ENCODE assay signal across 9 mouse cellular contexts in genomic region chr10:14018672-14019071, GRCm38 (mm10). TPM values are rescaled to one million over a fixed set of nuclear protein-coding genes. Genes with fewer than 3 reads are reported as not detected.
DNase-seq lines count a peak whose midpoint lies in the region; ATAC-seq and TF ChIP-seq lines count a peak whose summit lies in the region.
"Had no signal": no experiment of that assay in that cellular context is flagged by ENCODE, and none has a peak within 500 bp of the region (broad histone marks: within the 10 kb centered on the region; RNA-seq: fewer than 3 reads in every experiment).

No protein-coding gene starts in this region.

- TF ChIP-seq EP300 in CH12.LX (IDR thresholded peaks at IDR 0.05; ENCODE audit: low read length), result no peak

- dilution Hi-C loops in CH12.LX (cut with MboI; ENCODE audit: extremely low pct_ligation_motif_present, extremely low pct_unique_long_range_greater_than_20kb, low sequenced_read_pairs), result no loop called here

- no peaks in the 10 kb centered on the region for H3K27me3 ChIP-seq in kidney, embryonic 14.5 days (ENCODE audit: control insufficient read depth, insufficient read depth, low read length)
- H3K27me3 ChIP-seq in CH12.LX (replicated peaks), result no peaks in the 10 kb centered on the region
- H3K27me3 ChIP-seq in hindbrain, postnatal 0 days (ENCODE audit: insufficient read depth, low read length), result no peaks in the 10 kb centered on the region

- H3K79me2 ChIP-seq in CH12.LX (replicated peaks; ENCODE audit: control insufficient read depth, extremely low read depth, insufficient read depth, poor library complexity, severe bottlenecking), result no peaks in the 10 kb centered on the region

- peak overlapping the region; percentile 13; the same call in 1 of the 2 replicates for H3K4me2 ChIP-seq in kidney, embryonic 14.5 days (replicated peaks; ENCODE audit: low read depth, low read length)
- H3K4me2 ChIP-seq in CH12.LX (ENCODE audit: insufficient read depth, low read depth, poor library complexity, severe bottlenecking), result peak overlapping the region; percentile 93
- peak overlapping the region; percentile 55 for H3K4me2 ChIP-seq in hindbrain, postnatal 0 days (ENCODE audit: low read depth, low read length)

- no peak for ATAC-seq in kidney, embryonic 14.5 days (ENCODE audit: low FRiP score, low TSS enrichment)
- ATAC-seq in hindbrain, postnatal 0 days, result no peak

- no peak for TF ChIP-seq CTCF in CH12.LX (conservative IDR thresholded peaks at IDR 0.05 in 1 of 2, IDR thresholded peaks at IDR 0.05 in 1 of 2; ENCODE audit: low read depth in 2 of 2, low read length in 2 of 2)
- no peak for TF ChIP-seq CTCF in hindbrain, postnatal 0 days (IDR thresholded peaks at IDR 0.05; ENCODE audit: low read depth)

- intact Hi-C loops in gastrocnemius, postnatal 36 days (cut with DNase I), result loop anchor here (2.0 to 10.0 kb wide), 2 partner anchors 52 to 176 kb away; partner anchors contain the start of gene Hivep2
- intact Hi-C loops in left cerebral cortex, postnatal 10 days (cut with DNase I), result no loop called here

- H3K4me3 ChIP-seq in kidney, embryonic 14.5 days (ENCODE audit: low read length), result no peak overlapping the region
- no peak overlapping the region for H3K4me3 ChIP-seq in CH12.LX (replicated peaks in 1 of 3; ENCODE audit: low read depth in 2 of 3, low read length in 2 of 3, poor library complexity in 1 of 3)
- H3K4me3 ChIP-seq in hindbrain, postnatal 0 days (ENCODE audit: low read length), result peak overlapping the region; percentile 33

- TF ChIP-seq RAD21 in CH12.LX (IDR thresholded peaks at IDR 0.05; ENCODE audit: low read depth, low read length), result no peak

- no peak for DNase-seq in kidney, postnatal 10 days
- peak; percentile 6 for DNase-seq in 3T3-L1 (ENCODE audit: low read depth, low spot score)
- DNase-seq in CH12.LX (ENCODE audit: extremely low read depth), result no peak
- no peak for DNase-seq in hindbrain, postnatal 0 days (ENCODE audit: low spot score)
- no peak for DNase-seq in gastrocnemius, postnatal 36 days
- DNase-seq in left cerebral cortex, postnatal 10 days (ENCODE audit: extremely low spot score in 1 of 2, low spot score in 2 of 2), result no peak
- DNase-seq: lung, postnatal 14 days had no signal

- no peak overlapping the region for H3K9ac ChIP-seq in kidney, embryonic 14.5 days (ENCODE audit: low read depth, low read length)
- peak overlapping the region; percentile 12; the same call in 1 of the 2 replicates for H3K9ac ChIP-seq in CH12.LX (ENCODE audit: insufficient read depth, low read depth)
- H3K9ac ChIP-seq in hindbrain, postnatal 0 days (replicated peaks; ENCODE audit: low read length), result no peak overlapping the region

- H3K4me1 ChIP-seq in kidney, embryonic 14.5 days (ENCODE audit: control insufficient read depth, insufficient read depth, low read length), result peaks cover 9% of the 10 kb centered on the region; the same call in 1 of the 2 replicates
- H3K4me1 ChIP-seq in CH12.LX (ENCODE audit: control insufficient read depth in 1 of 2, insufficient read depth in 2 of 2), result peaks cover 7 to 42% of the 10 kb centered on the region in 2 experiments; a peak in 3 of 4 replicates
- peaks cover 11% of the 10 kb centered on the region for H3K4me1 ChIP-seq in hindbrain, postnatal 0 days (ENCODE audit: insufficient read depth, low read length)

- H3K9me3 ChIP-seq in kidney, embryonic 14.5 days (ENCODE audit: control insufficient read depth, low read length), result no peaks in the 10 kb centered on the region
- H3K9me3 ChIP-seq in CH12.LX (replicated peaks; ENCODE audit: low read length), result no peaks in the 10 kb centered on the region
- H3K9me3 ChIP-seq in hindbrain, postnatal 0 days (ENCODE audit: low read length), result no peaks in the 10 kb centered on the region
- H3K9me3 ChIP-seq: forebrain, embryonic 10.5 days had no signal

- H3K27ac ChIP-seq in kidney, embryonic 14.5 days (ENCODE audit: low read depth, low read length), result no peak overlapping the region
- no peak overlapping the region for H3K27ac ChIP-seq in CH12.LX (ENCODE audit: insufficient read depth, low read depth)
- no peak overlapping the region for H3K27ac ChIP-seq in hindbrain, postnatal 0 days

- H3K36me3 ChIP-seq in kidney, embryonic 14.5 days (ENCODE audit: control insufficient read depth, insufficient read depth, low read length), result no peaks in the 10 kb centered on the region
- H3K36me3 ChIP-seq in CH12.LX (replicated peaks in 1 of 2; ENCODE audit: control insufficient read depth in 1 of 2, insufficient read depth in 1 of 2, low read length in 1 of 2), result no peaks in the 10 kb centered on the region
- no peaks in the 10 kb centered on the region for H3K36me3 ChIP-seq in hindbrain, postnatal 0 days (ENCODE audit: insufficient read depth, low read length)
- H3K36me3 ChIP-seq: forebrain, embryonic 10.5 days had no signal

- TF ChIP-seq POLR2A in CH12.LX (IDR thresholded peaks at IDR 0.05; ENCODE audit: low read depth, low read length), result no peak

- in situ Hi-C loops in CH12.LX (cut with MboI; ENCODE audit: low pct_ligation_motif_present, low pct_unique_long_range_greater_than_20kb, low sequenced_read_pairs), result no loop called here

- 28% methylated on average over 7 of the region's 7 CpGs for WGBS in kidney, embryonic 14.5 days
- WGBS in hindbrain, postnatal 0 days, result 49% methylated on average over 7 of the region's 7 CpGs

TF ChIP-seq in CH12.LX, 34 proteins besides CTCF, POLR2A, EP300 and RAD21:
- peak; percentile 38; the same call in 1 of the 2 replicates for TF ChIP-seq BHLHE40 (IDR thresholded peaks at IDR 0.05; ENCODE audit: low read depth, low read length)
- TF ChIP-seq ZC3H11A (IDR thresholded peaks at IDR 0.05; ENCODE audit: low read depth, low read length), result no peak
- 0 out of 2 replicates have a peak, but pooled peaks have one; percentile 9 for TF ChIP-seq ZNF384 (IDR thresholded peaks at IDR 0.05; ENCODE audit: low read depth, low read length)
- TF ChIP-seq USF2 (conservative IDR thresholded peaks at IDR 0.05; ENCODE audit: low read depth, low read length), result 0 out of 2 replicates have a peak, but pooled peaks have one; percentile 14

RNA-seq across cellular contexts. Expression of gene Hivep2, which starts 52.8 kb away (rescaled TPM):
- polyA plus RNA-seq in kidney, embryonic 14.5 days (2014; fragmentation: Nextera tagmentation; extraction: Ambion mirVana), result 6.1 and 7.9 TPM in 2 replicates
- total RNA-seq in CH12.LX (2012; rRNA removed), result 1.8 and 2.7 TPM in 2 replicates
- 0.59 and 0.77 TPM in 2 replicates for total RNA-seq in CH12.LX (2014; rRNA removed)
- polyA plus RNA-seq in CH12.LX (2012; ENCODE audit: insufficient read length, low read depth), result 1.1 and 1.4 TPM in 2 replicates
- total RNA-seq in hindbrain, postnatal 0 days (2014; rRNA removed), result 43.5 and 45.8 TPM in 2 replicates
- 11.8 and 13.6 TPM in 2 replicates for polyA plus RNA-seq in hindbrain, postnatal 0 days (2015; fragmentation: Nextera tagmentation; extraction: Ambion mirVana)
- 10 to 100 TPM; 43.4 to 46.6 TPM for total RNA-seq in gastrocnemius, postnatal 36 days (2021)
- 100 to 1,000 TPM; 277 to 292 TPM for total RNA-seq in left cerebral cortex, postnatal 10 days (2021)

Comparison
In these comparisons a context has a peak if more than half of its experiments do, and no peak if none do; other contexts are left out.
1. H3K4me2 ChIP-seq: peak in every context shown above with its lines; median percentile 93 in CH12.LX; 55 in hindbrain, postnatal 0 days; 13 in kidney, embryonic 14.5 days.
2. RNA of gene Hivep2, which starts 52.8 kb away (total RNA-seq): 277 to 292 TPM in left cerebral cortex, postnatal 10 days, 43.4 to 46.6 TPM in gastrocnemius, postnatal 36 days and 43.5 to 45.8 TPM in hindbrain, postnatal 0 days; 0.59 to 2.7 TPM in CH12.LX; every median in the first group is over 10 times any median in the second.